Mouse (Mus musculus) MEL (cell line): Measurements from ENCODE around the gene Kansl3. TPM values are rescaled to one million over a fixed set of nuclear protein-coding genes. Genes with fewer than 3 reads are reported as not detected.

Experiments
- DNase-seq: peaks from one replicate; pipeline ENCODE4 v3.0.0; 2011; ENCODE audit warnings: low read depth, low spot score
- H3K27ac ChIP-seq: 2 replicates; pipeline ENCODE4 v1.5.1; 2012; ENCODE audit warnings: low read depth, mild to moderate bottlenecking, control low read depth, low read length, moderate library complexity; ENCODE audit not compliant: control insufficient read depth
- H3K27me3 ChIP-seq, 2 experiments: fragments of 150-350 bp in 1 of 2; sonication (generic) in 1 of 2; 2 replicates each; pipeline ENCODE4 v1.6.1; 2012; ENCODE audit warnings: low read length in 2 of 2, mild to moderate bottlenecking in 2 of 2, improper control_type of control experiment in 1 of 2, moderate library complexity in 1 of 2; ENCODE audit not compliant: insufficient read depth in 2 of 2, control insufficient read depth in 1 of 2
- H3K36me3 ChIP-seq, 2 experiments: 2 replicates each; pipeline ENCODE4 v1.6.1; 2012 to 2014; ENCODE audit warnings: low read length in 2 of 2, improper control_type of control experiment in 1 of 2, inconsistent platforms in 1 of 2, mild to moderate bottlenecking in 1 of 2; ENCODE audit not compliant: insufficient read depth in 2 of 2, control insufficient read depth in 1 of 2
- H3K4me1 ChIP-seq, 2 experiments: fragments of 150-350 bp in 1 of 2; sonication (generic) in 1 of 2; 2 replicates each; pipeline ENCODE4 v1.6.1; 2012; ENCODE audit warnings: low read length in 2 of 2, improper control_type of control experiment in 1 of 2, mild to moderate bottlenecking in 1 of 2; ENCODE audit not compliant: insufficient read depth in 2 of 2, control insufficient read depth in 1 of 2
- H3K4me3 ChIP-seq, 2 experiments: fragments of 150-350 bp in 1 of 2; sonication (generic) in 1 of 2; 2 replicates each; pipeline ENCODE4 v1.5.1; 2012; ENCODE audit warnings: low read depth in 2 of 2, low read length in 2 of 2, mild to moderate bottlenecking in 2 of 2, moderate library complexity in 2 of 2, control low read depth in 1 of 2, improper control_type of control experiment in 1 of 2; ENCODE audit not compliant: control insufficient read depth in 1 of 2, insufficient read depth in 1 of 2
- H3K79me2 ChIP-seq: 2 replicates; pipeline ENCODE4 v1.6.1; 2012; ENCODE audit warnings: mild to moderate bottlenecking, low read length, moderate library complexity; ENCODE audit not compliant: control insufficient read depth, poor library complexity, insufficient read depth
- H3K9ac ChIP-seq: 2 replicates; pipeline ENCODE4 v1.6.1; 2012; ENCODE audit warnings: low read depth, mild to moderate bottlenecking, control low read depth, low read length, moderate library complexity; ENCODE audit not compliant: control insufficient read depth, poor library complexity, severe bottlenecking
- H3K9me3 ChIP-seq: fragments of 150-350 bp; sonication (generic); replicated peaks from 2 replicates; pipeline ENCODE4 v1.6.1; 2012; ENCODE audit warnings: mild to moderate bottlenecking, low read length, improper control_type of control experiment, moderate library complexity; ENCODE audit not compliant: insufficient read depth
- BHLHE40 ChIP-seq: IDR thresholded peaks from 2 replicates; pipeline ENCODE4 v1.6.1; 2012; ENCODE audit warnings: low read depth, mild to moderate bottlenecking, inconsistent platforms, low read length, improper control_type of control experiment, borderline replicate concordance
- CTCF ChIP-seq, 3 experiments: IDR thresholded peaks in 2 of 3; conservative IDR thresholded peaks in 1 of 3; 2 replicates each; pipeline ENCODE4 v1.5.1; 2011 to 2012; ENCODE audit warnings: low read length in 3 of 3, low read depth in 2 of 3, mild to moderate bottlenecking in 2 of 3, improper control_type of control experiment in 1 of 3, inconsistent platforms in 1 of 3, mixed read lengths in 1 of 3, moderate library complexity in 1 of 3; ENCODE audit not compliant: control insufficient read depth in 1 of 3, insufficient read depth in 1 of 3, poor library complexity in 1 of 3, severe bottlenecking in 1 of 3
- ELF1 ChIP-seq: IDR thresholded peaks from 2 replicates; pipeline ENCODE4 v1.6.1; 2014; ENCODE audit warnings: low read depth, mild to moderate bottlenecking, inconsistent platforms, low read length, improper control_type of control experiment, moderate library complexity
- EP300 ChIP-seq, 2 experiments: IDR thresholded peaks; 2 replicates each; pipeline ENCODE4 v1.6.1; 2011; ENCODE audit warnings: improper control_type of control experiment in 2 of 2, low read length in 2 of 2, low read depth in 1 of 2, mild to moderate bottlenecking in 1 of 2
- ETS1 ChIP-seq: IDR thresholded peaks from 2 replicates; pipeline ENCODE4 v1.6.1; 2012; ENCODE audit warnings: low read depth, mild to moderate bottlenecking, inconsistent platforms, low read length, improper control_type of control experiment, moderate library complexity
- JUND ChIP-seq: IDR thresholded peaks from 2 replicates; pipeline ENCODE4 v1.6.1; 2011; ENCODE audit warnings: low read depth, mild to moderate bottlenecking, improper control_type of control experiment, low read length
- KAT2A ChIP-seq: conservative IDR thresholded peaks from 2 replicates; pipeline ENCODE4 v1.6.1; 2012; ENCODE audit warnings: low read depth, low read length, improper control_type of control experiment, inconsistent platforms
- MAFK ChIP-seq: IDR thresholded peaks from 2 replicates; pipeline ENCODE4 v1.6.1; 2011; ENCODE audit warnings: low read depth, mild to moderate bottlenecking, low read length, improper control_type of control experiment, borderline replicate concordance
- MAZ ChIP-seq: IDR thresholded peaks from 2 replicates; pipeline ENCODE4 v1.6.1; 2012; ENCODE audit warnings: low read depth, mild to moderate bottlenecking, inconsistent platforms, low read length, improper control_type of control experiment
- MYC ChIP-seq: IDR thresholded peaks from 2 replicates; pipeline ENCODE4 v1.6.1; 2011; ENCODE audit warnings: low read depth, mild to moderate bottlenecking, low read length, improper control_type of control experiment, moderate library complexity
- POLR2A ChIP-seq, 2 experiments: IDR thresholded peaks; 2 replicates each; pipeline ENCODE4 v1.6.1; 2011 to 2012; ENCODE audit warnings: low read length in 2 of 2, mild to moderate bottlenecking in 2 of 2, control low read depth in 1 of 2, improper control_type of control experiment in 1 of 2, low read depth in 1 of 2, moderate library complexity in 1 of 2; ENCODE audit not compliant: control insufficient read depth in 1 of 2, insufficient read depth in 1 of 2, poor library complexity in 1 of 2
- RCOR1 ChIP-seq: IDR thresholded peaks from 2 replicates; pipeline ENCODE4 v1.6.1; 2012; ENCODE audit warnings: low read depth, mild to moderate bottlenecking, inconsistent platforms, low read length, improper control_type of control experiment
- TBP ChIP-seq: IDR thresholded peaks from 2 replicates; pipeline ENCODE4 v1.8.0; 2011; ENCODE audit warnings: low read depth, low read length, improper control_type of control experiment
- USF2 ChIP-seq, 2 experiments: IDR thresholded peaks; 2 replicates each; pipeline ENCODE4 v1.6.1; 2011 to 2012; ENCODE audit warnings: improper control_type of control experiment in 2 of 2, low read length in 2 of 2, borderline replicate concordance in 1 of 2, inconsistent platforms in 1 of 2, low read depth in 1 of 2, mild to moderate bottlenecking in 1 of 2; ENCODE audit not compliant: insufficient read depth in 1 of 2
- ZMIZ1 ChIP-seq: IDR thresholded peaks from 2 replicates; pipeline ENCODE4 v1.6.1; 2012; ENCODE audit warnings: low read depth, mild to moderate bottlenecking, inconsistent platforms, low read length, improper control_type of control experiment, moderate library complexity
- polyA plus RNA-seq, 2 experiments: library from polyadenylated mRNA; stranded (reverse) in 1 of 2; unstranded in 1 of 2; fragments of >175 nt in 1 of 2; fragments of >200 nt in 1 of 2; gene quantifications; 2 replicates each; pipeline versions ENCODE4 v1.2.1 to v1.2.4; 2012; ENCODE audit warnings: low replicate concordance in 2 of 2, low read depth in 1 of 2; ENCODE audit not compliant: insufficient read length in 2 of 2, insufficient read depth in 1 of 2, missing spikeins in 1 of 2
- total RNA-seq: library from RNA; depleted of rRNA; stranded (reverse); fragments of 300-350 nt; gene quantifications from 2 replicates; pipeline ENCODE4 v1.2.3, GENCODE M21; 2012

Gene Kansl3
- total and polyA plus RNA-seq, 3 experiments, result 29.0 to 55.4 (median 45.6) TPM

GRCm38 (mm10) chr1:36299676-36300075, 69.3 kb downstream of the Kansl3 start:
- TF ChIP-seq POLR2A (IDR thresholded peaks at IDR 0.05; ENCODE audit: control insufficient read depth in 1 of 2, insufficient read depth in 1 of 2, low read depth in 1 of 2, low read length in 2 of 2, poor library complexity in 1 of 2), result no peak
- no peak for TF ChIP-seq BHLHE40
- TF ChIP-seq MYC, result no peak
- no peak for TF ChIP-seq RCOR1
- no peak for TF ChIP-seq EP300 (IDR thresholded peaks at IDR 0.05; ENCODE audit: low read depth in 1 of 2, low read length in 2 of 2)
- TF ChIP-seq MAZ, result no peak
- peaks cover 1 to 3% of the 10 kb centered on the region in 2 experiments; a peak in 2 of 4 replicates for H3K27me3 ChIP-seq

GRCm38 (mm10) chr1:36299126-36299525, 69.9 kb downstream of the Kansl3 start:
- Histone ChIP-seq H3K27me3 (peaks cover 1 to 3% of the 10 kb centered on the region in 2 experiments; a peak in 2 of 4 replicates), H3K4me3 (no peak overlapping the region), H3K9ac (no peak overlapping the region), H3K4me1 (no peaks in the 10 kb centered on the region), H3K79me2 (no peaks in the 10 kb centered on the region), H3K9me3 (no peaks in the 10 kb centered on the region), H3K27ac (no peak overlapping the region), H3K36me3 (no peaks in the 10 kb centered on the region)
- TF ChIP-seq USF2 (IDR thresholded peaks at IDR 0.05; ENCODE audit: borderline replicate concordance in 1 of 2, insufficient read depth in 1 of 2, low read depth in 1 of 2, low read length in 2 of 2), result no peak
- no peak for TF ChIP-seq JUND
- no peak for TF ChIP-seq ETS1
- TF ChIP-seq CTCF (IDR thresholded peaks at IDR 0.05 in 2 of 3, conservative IDR thresholded peaks at IDR 0.05 in 1 of 3; ENCODE audit: control insufficient read depth in 1 of 3, insufficient read depth in 1 of 3, low read depth in 2 of 3, low read length in 3 of 3, poor library complexity in 1 of 3, severe bottlenecking in 1 of 3), result no peak
- no peak for TF ChIP-seq ELF1
- TF ChIP-seq MYC, result no peak
- TF ChIP-seq TBP, result no peak
- TF ChIP-seq ZMIZ1, result no peak
- TF ChIP-seq MAFK, result no peak
- DNase-seq, result no peak

More at GRCm38 (mm10) chr1:36299676-36300075, 69.3 kb downstream of the Kansl3 start:
- Histone ChIP-seq H3K4me3 (no peak overlapping the region), H3K9ac (no peak overlapping the region), H3K4me1 (no peaks in the 10 kb centered on the region), H3K79me2 (no peaks in the 10 kb centered on the region), H3K9me3 (no peaks in the 10 kb centered on the region), H3K27ac (no peak overlapping the region), H3K36me3 (no peaks in the 10 kb centered on the region)
- no peak for DNase-seq

GRCm38 (mm10) chr1:36298107-36298506, 70.9 kb downstream of the Kansl3 start:
- Histone ChIP-seq H3K4me3 (no peak overlapping the region), H3K4me1 (no peaks in the 10 kb centered on the region), H3K79me2 (no peaks in the 10 kb centered on the region), H3K9ac (no peak overlapping the region), H3K27ac (no peak overlapping the region), H3K27me3 (peaks cover 1 to 3% of the 10 kb centered on the region in 2 experiments; a peak in 2 of 4 replicates)
- no peak for DNase-seq
- TF ChIP-seq KAT2A (no peak), CTCF (IDR thresholded peaks at IDR 0.05 in 2 of 3, conservative IDR thresholded peaks at IDR 0.05 in 1 of 3; ENCODE audit: control insufficient read depth in 1 of 3, insufficient read depth in 1 of 3, low read depth in 2 of 3, low read length in 3 of 3, poor library complexity in 1 of 3, severe bottlenecking in 1 of 3) (no peak)
- TF ChIP-seq, all 39 proteins: peak for 0
- Histone ChIP-seq H3K36me3 (no peaks in the 10 kb centered on the region), H3K9me3 (no peaks in the 10 kb centered on the region)
